Mouse (Mus musculus) neutrophil, adult 65 days (primary cell): ENCODE measurements around the gene Zfp982. TPM values are rescaled to one million over a fixed set of nuclear protein-coding genes. Genes with fewer than 3 reads are reported as not detected.

Experiments
- total RNA-seq: library from RNA; stranded (reverse); gene quantifications from 2 replicates; pipeline ENCODE4 v1.2.4, GENCODE M21; 2023

The Zfp982 gene
- 0.32 TPM in 1 of 2 replicates, not detected in the other for total RNA-seq

DNA sequence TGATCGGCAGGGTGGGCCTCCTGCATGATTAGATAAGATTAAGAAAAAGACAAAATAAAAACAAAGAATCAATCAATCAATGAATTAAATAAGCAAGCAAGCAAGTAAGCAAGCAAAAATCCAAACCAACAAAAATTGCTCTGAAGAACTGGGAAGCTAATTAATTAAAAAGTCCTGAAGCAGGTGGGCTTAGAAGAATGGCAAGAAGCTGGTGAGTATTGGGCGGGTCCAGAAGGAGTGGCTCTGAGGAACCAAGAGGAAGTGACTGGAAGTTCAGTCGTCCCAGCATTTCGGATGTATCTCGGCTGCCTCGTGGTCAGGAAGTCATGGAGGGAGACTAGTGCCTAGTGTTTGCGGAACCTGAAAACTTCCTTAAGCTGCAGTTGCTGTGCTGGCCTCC is at the start of gene Zfp982:
Gene Zfp982, plus strand, starts transcription at position 301 of the 400 bp plus-strand sequence.

DNA sequence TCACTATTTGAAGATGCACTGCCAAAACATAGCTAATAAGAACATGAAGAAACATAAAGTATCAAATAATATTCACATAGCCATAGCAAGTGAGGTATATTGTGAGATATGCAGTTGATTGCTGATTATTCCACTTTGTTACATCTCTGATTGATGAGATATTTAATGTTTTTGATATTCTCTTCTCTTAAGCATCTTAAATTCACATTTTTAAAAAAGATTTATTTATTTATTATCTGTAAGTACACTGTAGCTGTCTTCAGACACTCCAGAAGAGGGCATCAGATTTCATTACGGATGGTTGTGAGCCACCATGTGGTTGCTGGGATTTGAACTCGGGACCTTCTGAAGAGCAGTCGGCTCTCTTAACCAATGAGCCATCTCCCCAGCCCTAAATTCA is 47.7 kb downstream of the Zfp982 start, which contains the start of gene Gm16503:
Gene Gm16503, plus strand, starts transcription at position 301 of the 400 bp plus-strand sequence.

DNA sequence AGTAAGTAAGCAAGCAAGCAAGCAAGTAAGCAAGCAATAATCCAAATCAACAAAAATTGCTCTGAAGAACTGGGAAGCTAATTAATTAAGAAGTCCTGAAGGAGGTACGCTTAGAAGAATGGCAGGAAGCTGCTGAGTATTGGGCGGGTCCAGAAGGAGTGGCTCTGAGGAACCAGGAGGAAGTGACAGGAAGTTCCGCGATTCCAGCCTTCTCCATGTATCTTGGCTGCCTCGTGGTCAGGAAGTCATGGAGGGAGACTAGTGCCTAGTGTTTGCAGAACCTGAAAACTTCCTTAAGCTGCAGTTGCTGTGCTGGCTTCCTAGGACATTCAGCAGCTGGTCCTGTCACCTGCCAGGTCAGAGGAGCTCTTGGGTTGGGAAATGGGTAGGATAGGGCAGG is 60.9 kb downstream of the Zfp982 start, which contains the start of gene Zfp985:
Gene Zfp985, plus strand, starts transcription at position 207 of the 400 bp plus-strand sequence.

Other genes with a start within 250 kb of the Zfp982 start
- gene Zfp988, start 186.7 kb upstream of the Zfp982 start, total RNA-seq, result not detected in 2 replicates
- not detected in 2 replicates for gene Zfp978, start 131.1 kb upstream of the Zfp982 start, total RNA-seq
- 0.11 and 0.38 TPM in 2 replicates for gene Gm16503, start 47.8 kb downstream of the Zfp982 start, total RNA-seq
- 0.41 TPM in 1 of 2 replicates, not detected in the other for gene Zfp985, start 60.9 kb downstream of the Zfp982 start, total RNA-seq
- 0.25 TPM in 1 of 2 replicates, not detected in the other for gene Zfp979, start 150.1 kb downstream of the Zfp982 start, total RNA-seq
- not detected in 2 replicates for gene Zfp534, start 210.1 kb downstream of the Zfp982 start, total RNA-seq